Mouse (Mus musculus) NIH3T3 (cell line): ENCODE data around the gene Traf7.

Source experiments
- DNase-seq: peaks from one replicate; pipeline ENCODE4 v3.0.0-alpha.2; 2012; ENCODE audit warnings: low read depth

Gene Traf7

DNA sequence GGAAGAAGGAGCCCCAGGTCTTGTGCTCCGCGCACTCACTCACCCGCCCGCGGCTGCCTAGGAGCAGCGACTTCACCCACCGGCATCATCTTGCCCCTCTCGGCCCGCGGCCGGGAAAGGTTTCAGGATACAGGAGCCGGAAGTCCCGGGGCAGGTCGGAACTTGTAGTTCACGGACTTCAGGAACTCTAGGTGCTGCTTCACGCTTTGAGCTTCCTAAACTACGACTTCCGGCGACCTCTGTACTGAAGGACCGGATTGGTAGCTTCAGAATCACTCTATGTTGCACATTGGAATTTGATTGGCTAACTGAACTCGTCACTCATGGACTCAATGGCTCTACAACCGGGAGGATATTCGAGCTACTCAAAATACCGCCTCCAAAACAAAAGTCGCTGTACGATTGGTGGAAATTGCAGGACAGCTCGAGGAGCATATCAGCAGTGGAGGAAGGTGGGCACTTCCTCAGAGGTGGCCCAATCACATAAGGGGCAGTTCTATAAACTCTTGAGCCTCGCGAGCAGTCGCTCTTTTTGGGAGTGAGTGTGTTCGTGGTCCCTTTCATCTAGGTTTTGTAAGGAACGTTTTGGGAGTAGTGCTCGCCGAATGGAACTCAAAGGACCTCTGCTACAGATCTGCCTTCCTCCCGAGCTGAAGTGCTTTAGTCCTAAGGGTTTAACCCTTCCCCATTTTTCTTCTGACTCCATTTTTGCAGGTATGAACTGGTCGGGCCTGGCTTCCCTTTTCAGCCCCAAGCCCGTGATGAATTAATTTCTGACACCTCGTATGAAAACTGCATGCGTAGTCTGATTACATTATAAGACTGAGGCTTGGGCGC, at the start of gene Traf7:
Gene Traf7, minus strand, starts transcription at position 216 of the 837 bp plus-strand sequence.
- peak; percentile 98 for DNase-seq

DNA sequence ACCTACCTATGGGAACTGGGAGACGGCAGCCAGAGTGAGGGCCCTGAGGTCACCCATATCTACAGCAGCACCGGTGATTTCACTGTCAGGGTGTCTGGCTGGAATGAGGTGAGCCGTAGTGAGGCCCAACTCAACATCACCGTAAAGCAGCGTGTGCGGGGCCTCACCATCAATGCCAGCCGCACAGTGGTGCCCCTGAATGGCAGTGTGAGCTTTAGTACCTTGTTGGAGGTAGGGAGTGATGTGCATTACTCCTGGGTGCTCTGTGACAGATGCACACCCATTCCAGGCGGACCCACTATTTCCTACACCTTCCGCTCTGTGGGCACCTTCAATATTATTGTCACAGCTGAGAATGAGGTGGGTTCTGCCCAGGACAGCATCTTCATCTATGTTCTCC, 46.1 kb upstream of the Traf7 start:
- DNase-seq, result no peak

DNA sequence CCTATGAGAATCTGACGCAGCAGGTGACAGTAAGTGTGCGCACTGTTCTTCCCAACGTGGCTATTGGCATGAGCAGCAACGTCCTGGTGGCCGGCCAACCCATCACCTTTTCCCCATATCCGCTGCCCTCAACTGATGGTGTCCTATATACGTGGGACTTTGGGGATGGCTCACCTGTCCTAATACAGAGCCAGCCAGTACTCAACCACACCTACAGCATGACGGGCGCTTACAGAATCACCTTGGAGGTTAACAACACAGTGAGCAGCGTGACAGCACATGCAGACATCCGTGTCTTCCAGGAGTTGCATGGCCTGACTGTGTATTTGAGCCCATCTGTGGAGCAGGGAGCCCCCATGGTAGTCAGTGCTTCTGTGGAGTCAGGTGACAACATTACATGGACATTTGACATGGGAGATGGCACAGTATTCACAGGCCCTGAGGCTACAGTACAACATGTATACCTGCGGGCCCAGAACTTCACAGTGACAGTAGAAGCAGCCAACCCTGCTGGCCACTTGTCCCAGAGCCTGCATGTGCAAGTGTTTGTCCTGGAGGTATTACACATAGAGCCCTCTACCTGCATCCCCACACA, 45.0 kb upstream of the Traf7 start:
- no peak for DNase-seq

DNA sequence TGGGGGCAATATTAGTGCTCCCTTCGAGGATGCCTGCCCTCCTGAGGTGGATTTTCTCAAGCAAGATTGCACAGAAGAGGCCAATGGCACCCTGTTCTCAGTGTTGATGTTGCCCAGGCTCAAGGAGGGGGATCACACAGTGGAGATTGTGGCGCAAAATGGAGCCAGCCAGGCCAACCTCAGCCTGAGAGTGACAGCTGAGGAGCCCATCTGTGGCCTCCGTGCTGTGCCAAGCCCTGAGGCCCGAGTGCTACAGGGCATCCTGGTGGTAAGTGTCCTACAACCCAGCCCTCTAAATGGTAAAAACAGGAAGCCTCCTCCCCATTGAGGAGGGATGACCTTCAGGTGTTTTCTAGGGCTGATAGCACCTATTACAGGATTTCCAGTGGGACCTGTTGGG, 42.1 kb upstream of the Traf7 start:
- no peak for DNase-seq

DNA sequence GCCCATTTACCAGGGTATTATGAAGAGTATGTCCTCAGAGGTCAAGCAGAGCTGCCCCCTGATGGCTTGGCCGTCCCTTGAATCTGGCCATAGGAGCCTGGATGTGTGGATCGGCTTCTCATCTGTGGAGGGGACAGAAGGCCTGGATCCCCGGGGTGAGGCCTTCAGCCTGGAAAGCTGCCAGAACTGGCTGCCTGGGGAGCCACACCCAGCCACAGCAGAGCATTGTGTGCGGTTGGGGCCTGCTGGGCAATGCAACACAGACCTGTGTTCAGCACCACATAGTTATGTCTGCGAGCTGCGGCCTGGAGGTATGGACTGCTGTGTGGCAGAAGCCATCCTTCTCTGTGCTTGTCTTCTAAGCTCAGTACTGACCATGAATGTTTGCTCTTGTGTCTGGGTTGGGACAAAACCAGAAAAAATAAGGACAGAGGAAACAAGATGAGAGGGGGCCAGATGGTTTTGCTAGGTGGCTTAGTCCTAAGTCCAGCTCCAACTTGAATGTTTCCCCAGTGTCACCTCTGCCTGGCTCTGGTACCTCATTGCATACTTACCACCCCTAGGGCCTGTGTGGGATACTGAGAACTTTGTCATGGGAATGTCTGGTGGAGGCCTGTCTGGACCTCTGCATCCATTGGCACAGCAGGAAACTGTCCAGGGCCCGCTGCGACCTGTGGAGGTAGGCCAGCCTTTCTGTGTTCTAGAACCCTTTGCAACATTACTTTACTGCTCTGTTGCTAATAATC, 39.5 kb upstream of the Traf7 start:
- DNase-seq, result peak; percentile 67

DNA sequence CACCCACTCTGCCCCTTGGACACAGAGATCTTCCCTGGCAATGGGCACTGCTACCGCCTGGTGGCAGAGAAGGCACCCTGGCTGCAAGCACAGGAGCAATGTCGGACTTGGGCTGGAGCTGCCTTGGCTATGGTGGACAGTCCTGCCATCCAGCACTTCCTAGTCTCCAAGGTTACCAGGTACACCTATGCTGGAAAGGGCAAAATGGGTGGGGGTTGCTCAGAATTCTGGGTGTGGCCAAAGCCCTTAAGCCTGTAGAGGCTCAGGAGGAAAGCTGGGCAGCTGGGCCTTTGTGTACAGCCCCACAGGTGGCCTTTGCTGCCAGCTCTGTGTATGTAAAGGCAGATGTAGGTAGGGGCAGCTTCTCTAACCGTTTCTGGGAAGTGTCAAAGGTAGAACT, 38.1 kb upstream of the Traf7 start:
- DNase-seq, result no peak

DNA sequence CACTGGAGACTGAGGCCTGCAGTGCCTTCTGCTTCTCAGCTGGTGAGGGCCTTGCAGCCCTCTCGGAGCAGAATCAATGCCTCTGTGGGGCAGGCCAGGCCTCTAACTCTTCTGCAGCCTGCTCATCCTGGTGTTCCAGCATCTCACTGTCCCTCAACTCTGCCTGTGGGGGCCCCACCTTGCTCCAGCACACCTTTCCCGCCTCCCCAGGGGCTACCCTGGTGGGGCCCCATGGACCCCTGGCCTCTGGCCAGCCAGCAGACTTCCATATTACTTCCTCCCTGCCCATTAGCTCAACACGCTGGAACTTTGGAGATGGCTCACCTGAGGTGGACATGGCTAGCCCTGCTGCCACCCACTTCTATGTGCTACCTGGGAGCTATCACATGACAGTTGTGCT, 37.4 kb upstream of the Traf7 start:
- DNase-seq, result no peak

DNA sequence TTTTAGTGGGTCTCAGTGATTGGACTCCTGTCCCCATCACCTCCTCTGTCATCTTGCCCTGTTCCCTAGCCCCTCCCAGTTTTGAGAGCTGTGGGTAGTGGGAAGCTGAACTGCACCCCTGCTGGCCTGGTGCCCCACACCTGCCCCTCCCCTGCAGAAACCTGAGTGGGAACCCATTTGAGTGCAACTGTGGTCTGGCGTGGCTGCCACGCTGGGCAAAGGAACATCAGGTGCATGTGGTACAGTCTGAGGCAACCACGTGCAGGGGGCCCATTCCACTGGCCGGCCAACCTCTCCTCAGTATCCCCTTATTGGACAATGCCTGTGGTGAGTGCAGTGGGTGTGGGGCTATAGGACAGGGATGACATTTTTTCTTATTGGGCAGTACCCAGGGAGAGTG, 36.7 kb upstream of the Traf7 start:
- no peak for DNase-seq

DNA sequence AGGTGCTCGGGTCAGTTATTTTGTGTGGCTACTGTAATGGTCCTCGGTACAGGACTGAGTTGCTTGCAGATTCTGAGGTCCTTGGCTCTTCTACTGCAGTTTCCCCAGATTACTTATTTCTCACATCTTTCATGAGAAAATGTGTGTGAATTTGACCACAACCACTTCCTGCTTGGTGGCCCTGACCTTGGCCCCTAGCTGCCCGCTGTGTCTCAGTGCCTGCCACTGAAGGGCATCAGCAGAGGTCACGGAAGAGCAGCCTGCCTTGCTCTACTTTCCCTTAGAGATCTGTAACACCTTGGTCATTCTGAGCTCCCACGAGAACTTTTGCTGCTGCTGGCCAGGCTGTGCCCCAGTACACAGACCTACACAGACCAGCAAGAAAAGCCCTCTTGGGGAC, 35.9 kb upstream of the Traf7 start:
- DNase-seq, result no peak

DNA sequence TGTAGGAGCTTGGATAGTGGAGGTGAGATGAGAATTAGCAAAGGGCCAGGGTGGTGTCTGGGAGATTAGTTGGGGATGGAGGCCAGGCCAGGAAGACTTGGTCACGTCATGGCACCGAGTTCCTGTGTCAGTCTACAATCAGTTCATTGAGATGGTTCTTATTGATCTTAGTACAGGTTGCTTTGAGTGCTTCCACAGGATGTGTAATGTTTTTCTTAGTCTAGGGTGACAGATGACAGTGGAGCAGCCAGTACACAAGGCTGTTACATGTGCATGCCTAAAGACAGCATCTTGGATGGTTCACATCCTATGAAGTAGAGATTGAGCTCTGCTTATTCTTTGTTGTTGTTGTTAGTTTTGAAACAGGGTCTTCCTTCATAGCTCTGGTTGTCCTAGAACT, 33.9 kb upstream of the Traf7 start:
- no peak for DNase-seq

DNA sequence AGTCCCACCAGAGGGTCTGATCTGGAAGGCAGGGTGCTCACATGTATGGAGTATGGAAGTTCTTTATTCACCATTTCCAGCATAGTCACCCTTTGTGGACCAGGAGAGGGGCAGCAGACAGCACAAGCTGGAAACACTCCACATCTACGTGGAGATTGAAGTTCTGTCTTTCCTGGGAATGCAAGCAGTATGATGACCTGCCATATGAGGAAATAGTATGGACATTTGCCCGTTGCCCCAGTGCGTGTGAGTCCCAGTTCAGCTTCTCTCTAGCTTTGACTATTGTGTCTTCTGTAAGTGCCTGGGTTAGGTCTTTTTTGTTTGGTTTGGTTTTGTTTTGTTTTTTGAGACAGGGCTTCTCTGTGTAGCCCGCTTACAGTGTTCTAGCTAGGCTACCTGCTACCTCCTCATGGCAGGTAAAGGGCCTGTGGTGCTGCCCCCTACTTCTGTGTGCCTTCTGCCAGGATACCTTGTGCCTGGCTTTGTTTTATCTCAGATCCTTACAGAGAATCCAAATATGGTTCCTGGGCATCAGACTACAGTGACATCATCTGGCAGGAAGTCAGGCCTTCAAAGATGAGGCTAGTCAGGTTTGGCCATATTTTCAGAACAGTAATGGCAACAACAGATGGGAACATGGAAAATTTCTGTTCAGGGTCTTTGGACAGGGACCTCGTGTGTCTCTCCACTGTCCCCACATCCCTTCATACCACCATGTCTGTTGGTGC, 32.7 kb upstream of the Traf7 start:
- DNase-seq, result peak; percentile 49

DNA sequence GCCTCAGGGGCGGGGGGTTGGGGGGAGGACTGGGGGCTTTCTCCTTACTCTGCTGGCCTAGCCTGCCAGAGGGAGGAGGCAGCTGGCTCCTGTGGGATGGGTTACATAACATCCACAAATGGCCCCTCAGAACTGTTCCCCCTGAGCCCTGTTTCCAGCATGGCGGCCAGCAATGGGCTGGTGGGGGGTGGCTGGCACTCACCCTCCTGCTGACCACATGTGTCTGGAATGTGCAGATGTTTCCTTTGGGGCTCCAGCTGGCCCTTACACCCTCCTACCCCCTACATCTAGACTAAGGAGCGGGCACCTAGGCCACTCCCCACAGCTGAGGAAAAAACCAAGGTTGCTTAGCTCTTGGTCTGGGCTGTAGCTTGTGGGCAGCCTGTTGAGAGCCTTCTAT, 31.4 kb upstream of the Traf7 start:
- peak; percentile 43 for DNase-seq

DNA sequence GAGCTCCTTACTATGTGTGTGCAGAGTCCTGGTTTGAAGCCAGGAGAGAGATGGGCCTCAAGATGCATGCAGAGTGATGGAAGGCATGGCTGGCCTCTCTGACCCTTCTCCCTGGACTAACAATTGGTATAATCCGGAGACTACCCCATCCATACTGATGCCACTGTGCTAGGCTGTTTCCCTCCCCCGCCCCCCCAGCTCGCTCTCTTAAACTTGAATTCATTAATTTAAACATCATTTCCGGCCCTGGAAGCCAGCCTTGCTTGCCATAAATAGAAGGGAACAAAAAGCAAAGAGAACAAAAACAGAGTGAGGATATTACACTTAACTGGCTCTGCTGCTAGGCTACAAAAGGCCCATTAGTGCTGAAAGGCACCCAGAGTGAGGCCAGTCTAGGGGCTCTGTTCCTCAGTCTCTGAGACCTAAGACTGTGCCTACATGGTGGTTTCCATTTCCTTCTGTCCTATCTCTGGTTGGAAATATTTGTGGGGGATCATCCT, 30.9 kb upstream of the Traf7 start:
- peak; percentile 29 for DNase-seq

DNA sequence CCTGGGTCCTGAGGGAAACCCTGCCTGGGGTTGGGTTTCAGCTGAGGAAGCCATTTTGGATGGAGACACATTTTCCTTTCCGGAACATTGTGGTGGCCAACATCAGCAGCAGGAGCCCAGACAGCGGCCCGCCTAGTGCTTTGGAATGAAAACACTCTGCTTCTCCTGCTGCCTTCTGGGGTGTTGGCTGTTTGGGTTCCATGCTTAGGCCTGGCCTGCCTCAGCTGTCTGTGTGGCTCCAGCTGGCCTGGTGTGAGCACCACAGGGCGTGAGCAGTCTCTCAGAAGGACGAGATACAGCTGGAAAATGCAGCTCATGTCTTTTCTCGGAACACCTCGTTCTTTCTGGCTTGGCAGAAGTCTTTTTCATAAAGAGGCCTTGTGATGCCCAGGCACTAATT, 29.4 kb upstream of the Traf7 start:
- DNase-seq, result no peak

DNA sequence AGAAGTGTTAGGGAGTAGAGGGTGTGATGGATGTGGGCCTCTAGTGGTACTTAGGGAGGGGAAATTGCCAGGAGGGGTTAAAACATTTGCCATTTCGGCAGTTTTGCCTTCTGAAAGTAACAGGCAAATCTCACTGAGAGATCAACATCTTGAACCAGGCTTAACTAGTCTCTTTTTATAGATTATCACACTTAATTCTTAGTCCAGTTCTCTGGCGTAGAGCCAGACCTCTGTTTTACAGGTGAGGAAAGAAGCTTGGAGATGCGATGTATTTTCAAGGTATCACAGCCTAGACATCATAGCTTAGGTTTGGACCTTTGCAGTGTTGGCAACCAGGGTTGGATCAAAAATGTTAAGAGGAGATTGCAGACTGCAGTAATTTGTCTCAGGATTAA, 23.3 kb upstream of the Traf7 start:
- DNase-seq, result no peak

DNA sequence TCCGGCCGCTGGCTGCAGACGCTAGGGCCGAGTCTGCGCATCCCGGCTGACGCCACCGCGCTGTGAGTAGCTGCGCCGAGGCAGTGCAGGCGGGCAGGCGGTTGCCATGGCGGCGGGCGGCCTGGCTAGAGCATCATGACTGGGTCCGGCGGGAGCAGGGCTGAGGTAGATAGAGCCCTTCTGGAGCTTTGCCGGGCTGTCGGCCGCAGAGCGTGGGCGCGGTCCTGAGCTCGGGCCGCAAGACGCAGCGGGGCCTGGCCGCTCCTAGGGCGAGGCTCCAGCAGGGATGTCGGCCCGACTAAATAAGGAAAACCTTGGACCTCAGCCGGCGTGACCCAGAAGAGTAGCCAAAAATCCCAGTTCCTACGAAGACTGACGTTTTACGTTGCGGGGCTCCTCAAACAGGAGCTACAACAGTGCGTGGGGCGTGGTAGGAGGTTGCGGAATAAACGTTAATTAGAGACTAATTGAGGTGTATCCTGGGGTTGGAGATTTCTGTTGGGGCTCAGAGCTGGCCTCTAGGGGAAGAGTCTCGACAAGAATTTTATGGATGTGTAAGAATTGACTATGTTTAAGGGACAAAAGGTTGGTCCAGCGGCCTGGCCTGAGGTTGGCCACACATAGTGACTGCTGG, 22.8 kb upstream of the Traf7 start:
- DNase-seq, result peak; percentile 92

DNA sequence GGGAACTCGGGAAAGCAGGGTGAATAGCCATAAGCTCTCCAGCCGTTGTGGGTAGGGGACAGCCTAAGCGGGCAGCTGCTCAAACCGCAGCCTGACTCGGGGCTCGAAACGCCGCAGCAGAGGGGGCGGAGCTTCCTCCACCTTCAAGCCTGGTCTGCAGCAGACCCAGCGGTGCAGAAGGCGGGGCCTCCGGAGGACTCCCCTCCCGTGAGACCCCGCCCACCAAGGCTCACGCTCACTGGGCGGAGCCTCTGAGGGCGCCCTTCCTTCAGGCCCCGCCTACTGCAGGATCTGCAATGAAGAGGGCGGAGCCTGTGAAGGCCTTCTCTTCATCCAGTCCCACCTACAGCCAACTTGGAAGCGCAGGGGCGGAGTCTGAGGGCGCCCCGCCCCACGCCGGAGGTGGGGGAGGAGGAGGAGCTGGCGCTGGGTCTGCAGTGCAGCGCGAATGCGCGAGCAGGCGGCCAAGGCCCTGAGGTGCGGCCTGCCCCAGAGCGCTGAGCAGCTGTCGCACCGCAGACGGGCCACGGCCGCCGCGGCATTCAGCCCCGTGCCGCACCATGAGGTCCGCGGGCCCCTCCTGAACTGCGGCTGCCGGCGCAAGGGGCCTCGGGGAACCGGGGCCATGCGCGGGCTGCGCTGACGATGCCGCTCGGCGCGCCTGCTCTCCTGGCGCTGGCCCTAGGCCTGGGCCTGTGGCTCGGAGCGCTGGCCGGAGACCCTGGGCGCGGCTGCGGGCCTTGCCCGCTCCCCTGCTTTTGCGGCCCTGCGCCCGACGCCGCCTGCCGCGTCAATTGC, 22.1 kb upstream of the Traf7 start, which contains the start of gene Pkd1:
Gene Pkd1, plus strand, starts transcription at position 217 of the 798 bp plus-strand sequence.
- DNase-seq, result peak; percentile 100

DNA sequence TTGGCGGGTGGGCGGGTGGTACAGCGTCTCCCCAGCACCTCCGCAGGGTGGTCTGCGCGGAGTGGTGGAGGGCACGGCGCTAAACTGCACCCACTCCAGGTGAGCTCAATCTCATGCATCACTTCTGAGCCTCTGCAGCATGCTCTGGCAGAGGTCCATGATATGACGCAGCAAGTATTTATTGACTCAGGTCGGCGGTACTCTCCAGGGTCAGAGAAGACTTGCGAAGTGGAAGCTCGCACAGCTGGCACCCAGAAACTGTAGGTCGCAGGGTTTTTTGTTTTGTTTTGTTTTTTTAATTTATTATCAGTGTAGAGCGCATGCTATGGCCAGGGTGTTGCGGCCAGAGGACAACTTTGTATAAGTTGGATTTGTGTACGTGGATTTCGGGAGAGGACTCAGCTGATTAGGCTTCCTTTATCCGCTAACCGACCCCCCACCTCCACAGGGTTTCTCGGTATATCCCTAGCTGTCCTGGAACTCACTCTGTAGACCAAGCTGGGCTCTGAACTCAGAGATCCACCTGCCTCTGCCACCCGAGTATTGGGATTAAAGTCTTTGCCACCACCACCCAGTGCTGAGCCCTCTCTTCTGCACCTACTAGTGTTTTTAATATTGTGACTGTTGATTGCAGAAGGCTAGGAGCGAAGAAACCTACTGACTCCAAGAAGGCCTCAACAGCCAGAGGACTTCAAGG, 21.3 kb upstream of the Traf7 start:
- DNase-seq, result peak; percentile 75

DNA sequence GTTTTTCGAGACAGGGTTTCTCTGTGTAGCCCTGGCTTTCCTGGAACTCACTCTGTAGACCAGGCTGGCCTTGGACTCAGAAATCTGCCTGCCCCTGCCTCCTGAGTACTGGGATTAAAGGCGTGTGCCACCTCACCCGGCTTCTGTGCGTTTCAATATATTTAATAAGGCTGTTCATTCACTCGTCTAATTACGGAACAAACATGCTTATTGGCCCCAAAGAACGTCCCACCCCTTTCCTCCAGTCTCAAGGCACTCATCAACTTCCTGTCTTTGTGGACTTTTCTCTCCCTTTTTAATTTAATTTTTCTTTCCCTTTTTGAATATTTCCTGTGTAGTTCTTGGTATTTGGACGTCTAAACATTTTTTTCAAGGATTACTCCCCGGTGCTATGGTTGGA, 20.7 kb upstream of the Traf7 start:
- DNase-seq, result no peak

DNA sequence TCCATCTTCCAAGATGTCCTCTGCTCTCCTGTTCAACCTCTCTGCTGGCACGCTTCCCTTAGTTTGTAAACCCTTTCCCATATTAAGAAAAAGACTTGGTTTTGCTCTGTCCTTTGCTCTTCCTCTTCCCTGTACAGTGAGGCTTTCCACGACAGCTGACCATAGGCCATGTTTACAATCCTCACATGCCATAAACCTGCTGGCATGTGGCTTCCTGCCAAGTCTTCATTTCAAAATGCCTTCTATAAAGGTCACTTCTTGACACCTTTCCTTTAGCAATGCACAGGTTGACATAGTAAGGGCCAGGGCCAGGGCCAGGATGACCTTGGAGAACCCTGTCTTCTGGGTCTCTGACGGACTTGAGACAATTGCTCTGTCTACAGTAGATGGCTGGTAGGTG, 18.5 kb upstream of the Traf7 start:
- DNase-seq, result peak; percentile 21
